Mouse (Mus musculus): ENCODE results near the gene Tec.

DNA sequence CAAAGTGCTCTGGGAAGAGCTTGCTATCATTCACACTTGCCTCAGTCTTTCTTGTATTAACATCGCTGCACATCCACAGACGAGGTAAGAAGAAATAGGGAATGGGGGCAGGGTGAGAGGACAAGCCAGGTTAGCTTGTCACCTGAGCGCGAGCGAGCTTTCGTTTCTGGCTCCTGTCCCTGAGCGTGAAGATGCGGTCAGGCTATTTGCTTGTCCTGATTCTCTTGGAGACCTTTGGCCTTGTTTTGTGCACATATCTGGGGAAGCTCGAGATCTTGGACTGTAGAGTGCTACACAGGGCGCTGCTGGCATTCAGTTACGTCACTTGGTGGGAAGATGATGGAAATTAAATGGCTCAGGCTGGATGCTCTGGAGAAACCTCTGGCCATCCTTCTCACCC, 27.0 kb upstream of the Tec start:
- TF ChIP-seq CTCF (IDR thresholded peaks at IDR 0.05; ENCODE audit: insufficient read depth, low read depth, low read length) (no peak), POLR2A (IDR thresholded peaks at IDR 0.05; ENCODE audit: insufficient read depth, low read depth, low read length) (no peak)

All from olfactory bulb, adult 2 months (tissue).